Mouse (Mus musculus) testis, adult 2 months (tissue): ENCODE measurements at regions not wholly inside any gene's neighbourhood (a gene's known extent, or its start where the extent isn't known, plus 50 kb on each side); places are given as distances from the start of the nearest gene placed in this dataset.

Source experiments
- H3K27ac ChIP-seq: fragments of 200-500 bp; 2 replicates; pipeline ENCODE4 v1.5.1; 2012; ENCODE audit warnings: low read depth, low read length; ENCODE audit not compliant: control insufficient read depth, insufficient read depth
- H3K27me3 ChIP-seq: fragments of 200-500 bp; 2 replicates; pipeline ENCODE4 v1.6.1; 2012; ENCODE audit warnings: mild to moderate bottlenecking, low read length, moderate library complexity; ENCODE audit not compliant: control insufficient read depth, insufficient read depth
- H3K36me3 ChIP-seq: fragments of 200-500 bp; 2 replicates; pipeline ENCODE4 v1.6.1; 2012; ENCODE audit warnings: mild to moderate bottlenecking, low read length; ENCODE audit not compliant: control insufficient read depth, insufficient read depth
- H3K4me1 ChIP-seq: fragments of 200-500 bp; 2 replicates; pipeline ENCODE4 v1.6.1; 2012; ENCODE audit warnings: low read length; ENCODE audit not compliant: control insufficient read depth, insufficient read depth
- H3K4me3 ChIP-seq: fragments of 200-500 bp; 2 replicates; pipeline ENCODE4 v1.5.1; 2012; ENCODE audit warnings: low read depth, mild to moderate bottlenecking, low read length, moderate library complexity, mixed read lengths; ENCODE audit not compliant: control insufficient read depth
- CTCF ChIP-seq: fragments of 200-500 bp; IDR thresholded peaks from 2 replicates; pipeline ENCODE4 v1.5.1; 2012; ENCODE audit warnings: low read depth, mild to moderate bottlenecking, inconsistent platforms, low read length, moderate library complexity; ENCODE audit not compliant: control insufficient read depth, insufficient read depth, insufficient replicate concordance
- POLR2A ChIP-seq: fragments of 200-500 bp; IDR thresholded peaks from 2 replicates; pipeline ENCODE4 v1.6.1; 2012; ENCODE audit warnings: low read depth, mild to moderate bottlenecking, inconsistent platforms, low read length, moderate library complexity; ENCODE audit not compliant: control insufficient read depth

DNA sequence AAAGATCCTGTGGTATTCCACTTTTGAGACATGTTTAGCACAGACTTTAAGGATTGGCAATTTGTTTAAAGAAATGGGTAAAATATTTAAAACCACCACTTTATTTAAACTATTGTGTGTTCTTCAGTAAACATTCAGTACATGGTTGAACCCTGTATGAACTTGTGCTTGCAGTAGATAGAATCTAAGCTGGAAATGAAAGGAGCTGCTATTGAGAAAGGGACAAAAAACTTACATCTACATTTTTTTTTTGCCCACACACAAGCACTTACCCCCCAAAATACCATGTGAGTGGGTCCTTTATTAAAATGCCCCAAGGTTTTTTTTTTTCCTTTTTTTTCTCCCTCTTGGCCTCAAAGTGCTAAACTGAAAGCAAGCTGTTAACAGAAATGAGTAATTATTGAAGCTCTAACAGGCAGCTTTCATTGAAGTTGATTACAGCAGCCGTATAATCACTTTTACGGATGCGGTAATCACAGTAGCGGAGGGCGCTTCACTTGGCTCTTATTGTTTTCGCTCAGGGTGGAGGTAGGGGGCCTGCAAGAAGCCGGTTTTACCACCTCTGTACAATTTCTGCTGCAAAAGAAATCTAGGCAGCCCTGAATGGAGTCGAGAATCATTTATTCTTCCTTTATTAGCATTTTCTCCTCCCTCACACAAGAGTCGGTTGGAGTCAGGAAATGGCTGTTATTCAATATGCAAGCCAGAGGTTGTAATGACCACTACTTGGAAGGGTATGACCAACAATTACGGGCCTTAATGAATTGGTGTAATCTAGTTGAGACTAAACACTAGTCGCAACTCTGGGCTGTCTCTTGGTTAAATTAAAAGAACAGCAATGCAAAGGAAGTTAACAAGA lies 257.7 kb downstream of the Lmo4 start:
- no peaks in the 10 kb centered on the region for H3K4me1 ChIP-seq
- TF ChIP-seq CTCF (no peak), POLR2A (no peak)

GRCm38 (mm10) chr3:143939068-143939709 lies 265.8 kb downstream of the Lmo4 start:
- H3K4me1 ChIP-seq: no peaks in the 10 kb centered on the region
- H3K27ac ChIP-seq: no peak overlapping the region
- no peaks in the 10 kb centered on the region for H3K27me3 ChIP-seq
- TF ChIP-seq POLR2A (no peak), CTCF (no peak)
- H3K4me3 ChIP-seq: no peak overlapping the region
- H3K36me3 ChIP-seq: no peaks in the 10 kb centered on the region

More for the DNA sequence above, 257.7 kb downstream of the Lmo4 start:
- Histone ChIP-seq H3K27me3 (no peaks in the 10 kb centered on the region), H3K36me3 (no peaks in the 10 kb centered on the region), H3K27ac (no peak overlapping the region), H3K4me3 (no peak overlapping the region)

- Histone ChIP-seq H3K27ac (no peak overlapping the region), H3K36me3 (no peaks in the 10 kb centered on the region), H3K27me3 (no peaks in the 10 kb centered on the region), H3K4me3 (no peak overlapping the region), H3K4me1 (no peaks in the 10 kb centered on the region)
- TF ChIP-seq POLR2A (no peak), CTCF (no peak)
These were observed 279.7 kb downstream of the Lmo4 start for GRCm38 (mm10) chr3:143925322-143925721.

DNA sequence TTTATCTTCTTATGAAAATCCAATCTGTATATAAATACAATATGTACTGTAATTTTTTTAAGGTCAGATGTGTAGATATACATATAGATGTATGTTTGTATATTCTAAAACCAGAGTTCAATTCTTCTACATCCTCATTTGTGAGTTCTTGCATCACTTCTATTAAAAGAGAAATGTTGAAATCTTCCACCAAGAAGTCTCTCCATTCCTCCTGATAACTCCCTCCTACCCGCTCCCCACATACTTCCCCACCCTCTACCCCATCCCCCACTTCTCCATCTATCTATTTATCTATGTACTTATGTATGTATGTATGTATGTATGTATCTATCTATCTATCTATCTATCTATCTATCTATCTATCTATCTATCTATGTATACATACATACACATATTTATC lies 285.3 kb downstream of the Lmo4 start:
- H3K27ac ChIP-seq: no peak overlapping the region
- TF ChIP-seq POLR2A (no peak), CTCF (no peak)
- H3K4me1 ChIP-seq: no peaks in the 10 kb centered on the region
- H3K36me3 ChIP-seq: no peaks in the 10 kb centered on the region
- H3K27me3 ChIP-seq: no peaks in the 10 kb centered on the region
- no peak overlapping the region for H3K4me3 ChIP-seq

- H3K4me1 ChIP-seq: no peaks in the 10 kb centered on the region
- TF ChIP-seq CTCF (no peak), POLR2A (no peak)
- no peaks in the 10 kb centered on the region for H3K27me3 ChIP-seq
- H3K27ac ChIP-seq: no peak overlapping the region
- H3K4me3 ChIP-seq: no peak overlapping the region
- no peaks in the 10 kb centered on the region for H3K36me3 ChIP-seq
These were observed 290.4 kb downstream of the Lmo4 start for GRCm38 (mm10) chr3:143914341-143915217.

- Histone ChIP-seq H3K27ac (no peak overlapping the region), H3K27me3 (no peaks in the 10 kb centered on the region), H3K4me3 (no peak overlapping the region), H3K4me1 (no peaks in the 10 kb centered on the region), H3K36me3 (no peaks in the 10 kb centered on the region)
- TF ChIP-seq CTCF (no peak), POLR2A (no peak)
These were observed 291.9 kb downstream of the Lmo4 start for GRCm38 (mm10) chr3:143913044-143913574.

- Histone ChIP-seq H3K4me3 (no peak overlapping the region), H3K36me3 (no peaks in the 10 kb centered on the region), H3K4me1 (no peaks in the 10 kb centered on the region), H3K27ac (no peak overlapping the region), H3K27me3 (no peaks in the 10 kb centered on the region)
- TF ChIP-seq POLR2A (no peak), CTCF (no peak)
These were observed 292.6 kb downstream of the Lmo4 start for GRCm38 (mm10) chr3:143912433-143912832.
